Mouse (Mus musculus) heart, embryonic 12.5 days (tissue): Measurements from ENCODE around the gene Sipa1l1. TPM values are rescaled to one million over a fixed set of nuclear protein-coding genes. Genes with fewer than 3 reads are reported as not detected.

ENCODE experiments used
- ATAC-seq: fragments of 200-750 bp; cut with Nextera tagmentation; 2 replicates; pipeline ENCODE4 v1.8.0; 2017; ENCODE audit warnings: moderate TSS enrichment, moderate library complexity; ENCODE audit not compliant: insufficient number of reproducible peaks, low FRiP score
- H3K27ac ChIP-seq: fragments of 300-500 bp; sonication (generic); 2 replicates; pipeline ENCODE4 v1.5.1; 2016; ENCODE audit warnings: mild to moderate bottlenecking, moderate library complexity; ENCODE audit not compliant: poor library complexity, severe bottlenecking
- H3K27me3 ChIP-seq: fragments of 300-500 bp; sonication (generic); replicated peaks from 2 replicates; pipeline ENCODE4 v1.6.1; 2016; ENCODE audit warnings: mild to moderate bottlenecking, moderate library complexity
- H3K36me3 ChIP-seq: fragments of 300-500 bp; sonication (generic); 2 replicates; pipeline ENCODE4 v1.6.1; 2016; ENCODE audit warnings: mild to moderate bottlenecking, moderate library complexity
- H3K4me1 ChIP-seq: fragments of 300-500 bp; sonication (generic); replicated peaks from 2 replicates; pipeline ENCODE4 v1.6.1; 2016; ENCODE audit warnings: mild to moderate bottlenecking
- H3K4me2 ChIP-seq: fragments of 300-500 bp; sonication (generic); 2 replicates; pipeline ENCODE4 v1.6.1; 2016; ENCODE audit warnings: mild to moderate bottlenecking, moderate library complexity
- H3K4me3 ChIP-seq: fragments of 300-500 bp; sonication (generic); 2 replicates; pipeline ENCODE4 v1.5.1; 2016; ENCODE audit warnings: mild to moderate bottlenecking
- H3K9ac ChIP-seq: fragments of 300-500 bp; sonication (generic); 2 replicates; pipeline ENCODE4 v1.6.1; 2016; ENCODE audit warnings: mild to moderate bottlenecking, moderate library complexity
- H3K9me3 ChIP-seq: fragments of 300-500 bp; sonication (generic); replicated peaks from 2 replicates; pipeline ENCODE4 v1.6.1; 2016; ENCODE audit warnings: mild to moderate bottlenecking, moderate library complexity
- WGBS: fragments of 180-500 bp; shearing (Covaris S2); methylation state at CpG from one replicate; pipeline ENCODE4 v1.1.7; 2016; 5-methylcytosine and 5-hydroxymethylcytosine counted together
- polyA plus RNA-seq: library from polyadenylated mRNA; unstranded; fragments of >200 nt; fragmentation: Nextera tagmentation; extraction: Ambion mirVana; gene quantifications from 2 replicates; pipeline ENCODE4 v1.2.1, GENCODE M21; 2016

Sipa1l1 gene
- polyA plus RNA-seq, 1 experiment from 2014 or later: 35.5 TPM

GRCm38 (mm10) chr12:82340196-82340918 lies 171.2 kb downstream of the Sipa1l1 start:
- peak overlapping the region; percentile 68 for H3K4me2 ChIP-seq
- peaks cover 13% of the 10 kb centered on the region for H3K36me3 ChIP-seq
- no peak overlapping the region for H3K4me3 ChIP-seq
- ATAC-seq: no peak
- no peak overlapping the region for H3K27ac ChIP-seq
- no peak overlapping the region for H3K9ac ChIP-seq
- peaks cover 22% of the 10 kb centered on the region for H3K4me1 ChIP-seq
- 79% methylated on average over 6 of the region's 6 CpGs for WGBS
- H3K27me3 ChIP-seq: no peaks in the 10 kb centered on the region
- no peaks in the 10 kb centered on the region for H3K9me3 ChIP-seq

GRCm38 (mm10) chr12:82341181-82341580 lies 172.1 kb downstream of the Sipa1l1 start:
- no peak overlapping the region for H3K4me2 ChIP-seq
- H3K4me1 ChIP-seq: peaks cover 17% of the 10 kb centered on the region
- peaks cover 13% of the 10 kb centered on the region for H3K36me3 ChIP-seq
- H3K9ac ChIP-seq: no peak overlapping the region
- H3K27me3 ChIP-seq: no peaks in the 10 kb centered on the region
- 89% methylated on average over 8 of the region's 8 CpGs for WGBS
- no peak for ATAC-seq
- H3K4me3 ChIP-seq: no peak overlapping the region
- no peak overlapping the region for H3K27ac ChIP-seq
- H3K9me3 ChIP-seq: no peaks in the 10 kb centered on the region

GRCm38 (mm10) chr12:82341696-82342095 lies 172.6 kb downstream of the Sipa1l1 start:
- Histone ChIP-seq H3K9me3 (no peaks in the 10 kb centered on the region), H3K36me3 (peaks cover 13% of the 10 kb centered on the region), H3K27ac (no peak overlapping the region), H3K9ac (no peak overlapping the region), H3K4me3 (no peak overlapping the region), H3K4me1 (peaks cover 17% of the 10 kb centered on the region), H3K27me3 (no peaks in the 10 kb centered on the region), H3K4me2 (no peak overlapping the region)
- WGBS: 92% methylated on average over 9 of the region's 9 CpGs
- ATAC-seq: no peak

- Histone ChIP-seq H3K9me3 (no peaks in the 10 kb centered on the region), H3K4me1 (peaks cover 43% of the 10 kb centered on the region), H3K4me3 (no peak overlapping the region), H3K36me3 (no peaks in the 10 kb centered on the region), H3K27ac (no peak overlapping the region), H3K4me2 (no peak overlapping the region), H3K27me3 (no peaks in the 10 kb centered on the region), H3K9ac (no peak overlapping the region)
- WGBS: 93% methylated on average over 10 of the region's 11 CpGs
- ATAC-seq: no peak
Measured at GRCm38 (mm10) chr12:82350082-82350481, 181.0 kb downstream of the Sipa1l1 start.

GRCm38 (mm10) chr12:82350891-82351290 lies 181.8 kb downstream of the Sipa1l1 start:
- no peak overlapping the region for H3K4me2 ChIP-seq
- H3K27ac ChIP-seq: no peak overlapping the region
- H3K27me3 ChIP-seq: no peaks in the 10 kb centered on the region

GRCm38 (mm10) chr12:82353660-82354059 lies 184.5 kb downstream of the Sipa1l1 start:
- Histone ChIP-seq H3K9me3 (no peaks in the 10 kb centered on the region), H3K27me3 (no peaks in the 10 kb centered on the region), H3K4me1 (peaks cover 60% of the 10 kb centered on the region), H3K27ac (no peak overlapping the region), H3K4me2 (no peak overlapping the region), H3K4me3 (no peak overlapping the region), H3K36me3 (peaks cover 13% of the 10 kb centered on the region), H3K9ac (no peak overlapping the region)
- 49% methylated on average over 2 of the region's 2 CpGs for WGBS
- ATAC-seq: no peak

More at GRCm38 (mm10) chr12:82350891-82351290, 181.8 kb downstream of the Sipa1l1 start:
- no peak overlapping the region for H3K9ac ChIP-seq
- H3K36me3 ChIP-seq: no peaks in the 10 kb centered on the region
- 67% methylated on average over 6 of the region's 6 CpGs for WGBS
- ATAC-seq: no peak
- H3K9me3 ChIP-seq: no peaks in the 10 kb centered on the region
- no peak overlapping the region for H3K4me3 ChIP-seq
- H3K4me1 ChIP-seq: peaks cover 51% of the 10 kb centered on the region

- H3K27ac ChIP-seq: peak overlapping the region; percentile 80
- H3K4me3 ChIP-seq: no peak overlapping the region
- no peaks in the 10 kb centered on the region for H3K27me3 ChIP-seq
- H3K4me1 ChIP-seq: peaks cover 48% of the 10 kb centered on the region
- H3K9me3 ChIP-seq: no peaks in the 10 kb centered on the region
- H3K4me2 ChIP-seq: peak overlapping the region; percentile 55
- peaks cover 17% of the 10 kb centered on the region for H3K36me3 ChIP-seq
- WGBS: 23% methylated on average over 10 of the region's 10 CpGs
- peak; percentile 75 for ATAC-seq
- H3K9ac ChIP-seq: 0 out of 2 replicates have a peak overlapping the region, but pooled peaks have one; percentile 40
Measured at GRCm38 (mm10) chr12:82355419-82356149, 186.5 kb downstream of the Sipa1l1 start.

- WGBS: 11% methylated on average over 2 of the region's 2 CpGs
- H3K4me1 ChIP-seq: peaks cover 39% of the 10 kb centered on the region
- peak overlapping the region; percentile 72 for H3K27ac ChIP-seq
- peaks cover 17% of the 10 kb centered on the region for H3K36me3 ChIP-seq
- H3K27me3 ChIP-seq: no peaks in the 10 kb centered on the region
- no peak for ATAC-seq
- H3K4me3 ChIP-seq: no peak overlapping the region
- no peak overlapping the region for H3K9ac ChIP-seq
- no peak overlapping the region for H3K4me2 ChIP-seq
- H3K9me3 ChIP-seq: no peaks in the 10 kb centered on the region
Measured at GRCm38 (mm10) chr12:82356476-82356875, 187.4 kb downstream of the Sipa1l1 start.

GRCm38 (mm10) chr12:82357431-82357830 lies 188.3 kb downstream of the Sipa1l1 start:
- peaks cover 36% of the 10 kb centered on the region for H3K4me1 ChIP-seq
- no peaks in the 10 kb centered on the region for H3K27me3 ChIP-seq
- peaks cover 18% of the 10 kb centered on the region for H3K36me3 ChIP-seq
- no peaks in the 10 kb centered on the region for H3K9me3 ChIP-seq
- H3K4me3 ChIP-seq: no peak overlapping the region
- 75% methylated on average over 5 of the region's 5 CpGs for WGBS
- no peak overlapping the region for H3K4me2 ChIP-seq
- no peak overlapping the region for H3K9ac ChIP-seq
- no peak overlapping the region for H3K27ac ChIP-seq
- ATAC-seq: no peak

- H3K4me3 ChIP-seq: no peak overlapping the region
- WGBS: 81% methylated on average over 9 of the region's 9 CpGs
- peaks cover 15% of the 10 kb centered on the region for H3K36me3 ChIP-seq
- no peaks in the 10 kb centered on the region for H3K27me3 ChIP-seq
- no peak overlapping the region for H3K27ac ChIP-seq
- H3K9ac ChIP-seq: no peak overlapping the region
- no peaks in the 10 kb centered on the region for H3K9me3 ChIP-seq
- no peak for ATAC-seq
- H3K4me2 ChIP-seq: no peak overlapping the region
- peaks cover 18% of the 10 kb centered on the region for H3K4me1 ChIP-seq
Measured at GRCm38 (mm10) chr12:82362796-82363195, 193.7 kb downstream of the Sipa1l1 start.

GRCm38 (mm10) chr12:82364186-82364585 lies 195.1 kb downstream of the Sipa1l1 start:
- Histone ChIP-seq H3K27me3 (no peaks in the 10 kb centered on the region), H3K4me2 (no peak overlapping the region), H3K4me1 (peaks cover 21% of the 10 kb centered on the region), H3K9ac (no peak overlapping the region), H3K9me3 (no peaks in the 10 kb centered on the region), H3K36me3 (peaks cover 4% of the 10 kb centered on the region; the same call in 1 of the 2 replicates), H3K27ac (no peak overlapping the region), H3K4me3 (no peak overlapping the region)
- WGBS: 80% methylated on average over 7 of the region's 7 CpGs
- ATAC-seq: no peak
